Mouse (Mus musculus) testis, adult 2 months (tissue): ENCODE measurements around the gene Pdgfc.
"Not testable (repeated sequence)": the region's sequence is repeated elsewhere in the genome, so short reads cannot be mapped to it uniquely, and the experiment has no call there.

Experiments used
- CTCF ChIP-seq: fragments of 200-500 bp; IDR thresholded peaks from 2 replicates; pipeline ENCODE4 v1.5.1; 2012; ENCODE audit warnings: low read depth, mild to moderate bottlenecking, inconsistent platforms, low read length, moderate library complexity; ENCODE audit not compliant: control insufficient read depth, insufficient read depth, insufficient replicate concordance
- POLR2A ChIP-seq: fragments of 200-500 bp; IDR thresholded peaks from 2 replicates; pipeline ENCODE4 v1.6.1; 2012; ENCODE audit warnings: low read depth, mild to moderate bottlenecking, inconsistent platforms, low read length, moderate library complexity; ENCODE audit not compliant: control insufficient read depth

DNA sequence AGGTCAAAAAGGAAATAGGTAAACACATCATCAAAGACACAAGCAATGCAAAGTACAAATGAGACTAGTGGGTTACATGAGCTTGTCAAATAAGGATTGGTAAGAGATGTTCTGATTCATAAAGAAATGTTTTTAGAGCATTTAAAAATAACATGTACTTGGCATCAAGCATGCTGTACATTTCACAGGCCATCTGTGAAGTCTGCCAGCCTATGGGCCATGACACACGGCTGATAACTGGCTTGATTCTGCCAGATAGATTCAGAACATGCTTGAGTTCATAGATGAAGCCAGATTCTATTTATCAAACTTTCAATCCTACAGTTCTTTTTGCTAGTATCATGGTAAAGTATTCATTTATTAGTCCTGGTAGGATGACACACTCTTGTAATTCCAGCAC is 101.8 kb downstream of the Pdgfc start:
- TF ChIP-seq POLR2A, CTCF: not testable (repeated sequence)
